Mouse (Mus musculus) heart, embryonic 11.5 days (tissue): ENCODE results near the gene Ints1. TPM values are rescaled to one million over a fixed set of nuclear protein-coding genes. Genes with fewer than 3 reads are reported as not detected.

Source experiments
- ATAC-seq: fragments of 200-750 bp; cut with Nextera tagmentation; replicated peaks from 2 replicates; pipeline ENCODE4 v1.8.0; 2017; ENCODE audit warnings: moderate library complexity; ENCODE audit not compliant: insufficient number of reproducible peaks, low FRiP score, low TSS enrichment
- H3K27ac ChIP-seq: fragments of 300-500 bp; sonication (generic); 2 replicates; pipeline ENCODE4 v1.5.1; 2014; ENCODE audit warnings: mild to moderate bottlenecking, low read depth, low read length
- H3K27me3 ChIP-seq: fragments of 300-500 bp; sonication (generic); 2 replicates; pipeline ENCODE4 v1.6.1; 2014; ENCODE audit warnings: mild to moderate bottlenecking, low read length, mixed read lengths; ENCODE audit not compliant: control insufficient read depth, insufficient read depth
- H3K36me3 ChIP-seq: fragments of 300-500 bp; sonication (generic); 2 replicates; pipeline ENCODE4 v1.6.1; 2014; ENCODE audit warnings: mild to moderate bottlenecking, low read length, moderate library complexity, mixed read lengths; ENCODE audit not compliant: control insufficient read depth, insufficient read depth
- H3K4me1 ChIP-seq: fragments of 300-500 bp; sonication (generic); 2 replicates; pipeline ENCODE4 v1.6.1; 2014; ENCODE audit warnings: low read length; ENCODE audit not compliant: control insufficient read depth, insufficient read depth
- H3K4me2 ChIP-seq: fragments of 300-500 bp; sonication (generic); 2 replicates; pipeline ENCODE4 v1.6.1; 2014; ENCODE audit warnings: mild to moderate bottlenecking, moderate library complexity
- H3K4me3 ChIP-seq: fragments of 300-500 bp; sonication (generic); 2 replicates; pipeline ENCODE4 v1.5.1; 2014; ENCODE audit warnings: low read depth, low read length
- H3K9ac ChIP-seq: fragments of 300-500 bp; sonication (generic); 2 replicates; pipeline ENCODE4 v1.6.1; 2014; ENCODE audit warnings: mild to moderate bottlenecking, low read depth, low read length, moderate library complexity
- H3K9me3 ChIP-seq: fragments of 300-500 bp; sonication (generic); replicated peaks from 2 replicates; pipeline ENCODE4 v1.6.1; 2016; ENCODE audit warnings: low read length; ENCODE audit not compliant: control insufficient read depth
- WGBS: fragments of 180-500 bp; shearing (Covaris S2); extraction: QIAGEN DNeasy Blood & Tissue Kit; methylation state at CpG from one replicate; pipeline ENCODE4 v1.1.7; 2014; ENCODE audit not compliant: insufficient replicate concordance; 5-methylcytosine and 5-hydroxymethylcytosine counted together
- polyA plus RNA-seq: library from polyadenylated mRNA; unstranded; fragments of >200 nt; fragmentation: Nextera tagmentation; extraction: Ambion mirVana; gene quantifications from 2 replicates; pipeline ENCODE4 v1.2.1, GENCODE M21; 2014

Gene Ints1
- polyA plus RNA-seq, result 21.4 and 26.4 TPM in 2 replicates

GRCm38 (mm10) chr5:139775216-139775926 is at the start of gene Ints1:
Gene Ints1 (minus strand): TSS chr5:139775674.
- Histone ChIP-seq H3K9ac (peak within 1 kb of the TSS; percentile 87), H3K4me1 (peaks cover 7% of the 10 kb centered on the region), H3K27ac (peak within 1 kb of the TSS; percentile 15; the same call in 1 of the 2 replicates), H3K4me2 (peak within 1 kb of the TSS; percentile 97), H3K36me3 (peaks cover 22% of the 10 kb centered on the region), H3K9me3 (no peaks in the 10 kb centered on the region), H3K4me3 (peak within 1 kb of the TSS; percentile 98), H3K27me3 (no peaks in the 10 kb centered on the region)
- under 1% methylated on average over 53 of the region's 55 CpGs for WGBS
- peak; percentile 80 for ATAC-seq

DNA sequence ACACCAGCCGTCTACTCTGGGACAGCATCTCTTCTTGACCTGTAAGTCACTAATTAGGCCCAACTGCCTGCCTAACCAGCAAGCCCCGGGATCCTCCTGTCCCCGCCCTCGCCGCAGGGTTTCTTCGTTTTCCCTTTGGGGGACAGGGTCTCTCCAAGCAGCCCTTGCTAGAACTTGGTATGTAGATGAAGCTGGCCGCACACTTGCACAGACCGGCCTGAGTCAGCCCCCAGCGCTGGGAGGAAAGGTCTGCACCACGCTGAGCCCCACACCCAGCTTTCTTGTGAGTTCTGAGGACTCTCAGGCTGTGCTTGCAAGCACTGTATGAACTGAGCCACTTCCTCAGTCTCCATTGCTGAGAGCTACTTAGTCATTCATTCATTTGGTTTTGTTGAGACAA is 49.1 kb upstream of the Ints1 start:
- H3K27me3 ChIP-seq, result no peaks in the 10 kb centered on the region
- H3K9ac ChIP-seq, result no peak overlapping the region
- H3K4me3 ChIP-seq, result no peak overlapping the region
- H3K36me3 ChIP-seq, result peaks cover 13% of the 10 kb centered on the region
- ATAC-seq, result no peak
- H3K4me2 ChIP-seq, result no peak overlapping the region
- H3K4me1 ChIP-seq, result peaks cover 10% of the 10 kb centered on the region
- no peaks in the 10 kb centered on the region for H3K9me3 ChIP-seq
- no peak overlapping the region for H3K27ac ChIP-seq
- 88% methylated on average over 10 of the region's 10 CpGs for WGBS

DNA sequence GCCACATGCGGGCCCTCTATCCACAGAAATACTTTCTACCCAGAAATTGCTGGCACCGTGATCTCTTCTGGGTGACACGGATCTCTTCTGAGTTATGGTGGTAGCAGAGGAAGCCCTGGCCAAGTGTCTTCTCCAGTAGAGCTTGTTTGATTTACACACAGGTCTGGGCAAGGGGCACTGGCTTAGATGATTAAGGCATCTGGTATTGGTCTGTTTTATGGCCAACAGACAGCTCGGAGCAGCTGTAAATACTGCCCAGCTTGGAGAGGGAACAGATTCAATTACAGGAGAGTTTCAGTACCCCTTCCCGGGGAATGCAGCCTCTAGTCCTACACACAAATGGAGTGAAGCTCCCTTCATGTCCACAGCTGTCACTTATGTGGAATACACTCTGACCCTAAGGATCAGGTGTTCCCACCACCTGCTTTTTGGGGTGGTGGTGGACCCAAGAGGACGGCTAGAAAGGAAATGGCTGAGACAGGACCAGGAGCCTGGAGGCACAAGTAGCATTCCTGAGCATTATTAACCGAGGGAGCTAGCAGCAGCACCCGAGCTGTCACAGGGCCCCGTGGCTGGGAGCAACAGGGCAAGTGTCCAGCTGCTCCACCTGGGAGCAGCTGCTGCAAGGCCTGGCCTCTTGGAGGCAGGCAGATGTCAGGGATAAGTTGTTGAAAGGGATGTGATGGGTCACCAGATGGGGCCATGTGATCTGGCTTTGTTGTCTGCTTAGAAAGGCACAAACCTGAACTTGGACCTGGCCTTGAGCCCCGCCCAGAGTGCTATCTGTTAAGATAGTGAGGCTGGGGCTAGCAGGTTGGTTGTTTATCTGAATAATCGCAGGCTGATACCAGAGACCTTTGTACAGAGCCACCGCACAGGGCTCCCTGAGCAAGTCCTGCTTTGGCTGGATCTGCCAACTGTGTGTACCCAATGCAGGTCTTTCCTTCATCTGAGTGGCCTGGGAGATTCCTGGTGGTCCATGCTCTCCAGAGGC is 46.3 kb upstream of the Ints1 start:
- Histone ChIP-seq H3K27me3 (no peaks in the 10 kb centered on the region), H3K9ac (no peak overlapping the region), H3K9me3 (no peaks in the 10 kb centered on the region), H3K4me1 (peaks cover 10% of the 10 kb centered on the region), H3K4me3 (no peak overlapping the region), H3K4me2 (no peak overlapping the region), H3K27ac (no peak overlapping the region), H3K36me3 (peaks cover 13% of the 10 kb centered on the region)
- 72% methylated on average over 12 of the region's 12 CpGs for WGBS
- ATAC-seq, result no peak

GRCm38 (mm10) chr5:139819538-139820181 is 44.2 kb upstream of the Ints1 start, which contains the start of gene Tmem184a:
Gene Tmem184a (minus strand): TSS chr5:139819917.
- Histone ChIP-seq H3K4me1 (no peaks in the 10 kb centered on the region), H3K36me3 (peaks cover 13% of the 10 kb centered on the region), H3K9me3 (no peaks in the 10 kb centered on the region), H3K9ac (no peak within 1 kb of the TSS), H3K4me3 (no peak within 1 kb of the TSS), H3K27me3 (peaks cover 6% of the 10 kb centered on the region; the same call in 1 of the 2 replicates), H3K27ac (no peak within 1 kb of the TSS), H3K4me2 (no peak within 1 kb of the TSS)
- 83% methylated on average over 9 of the region's 9 CpGs for WGBS
- ATAC-seq, result no peak

DNA sequence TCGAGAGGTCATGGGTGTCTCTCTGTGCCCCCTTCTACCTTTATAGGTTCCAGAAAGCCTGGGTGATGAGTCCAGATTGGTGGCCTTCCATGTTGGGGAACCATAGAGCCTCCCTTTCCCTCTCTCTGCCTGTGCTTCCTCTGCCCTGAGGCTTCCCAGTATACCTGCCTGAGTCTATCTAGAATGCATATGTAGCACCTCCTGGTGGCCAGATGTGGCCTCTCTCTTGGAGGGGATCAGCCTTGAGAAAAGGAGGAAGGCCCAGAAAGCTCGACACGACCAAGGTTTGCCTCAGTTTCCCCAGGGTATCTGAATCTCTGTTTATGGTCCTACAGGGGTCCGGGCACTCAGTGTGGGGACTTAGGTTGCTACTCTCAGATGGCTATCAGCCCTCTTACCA is 43.3 kb upstream of the Ints1 start:
- peaks cover 13% of the 10 kb centered on the region for H3K36me3 ChIP-seq
- H3K27ac ChIP-seq, result peak overlapping the region; percentile 35; the same call in 1 of the 2 replicates
- no peaks in the 10 kb centered on the region for H3K4me1 ChIP-seq
- peaks cover 15% of the 10 kb centered on the region for H3K27me3 ChIP-seq
- 0 out of 2 replicates have a peak, but pooled peaks have one; percentile 52 for ATAC-seq
- no peak overlapping the region for H3K4me3 ChIP-seq
- H3K9me3 ChIP-seq, result no peaks in the 10 kb centered on the region
- no peak overlapping the region for H3K4me2 ChIP-seq
- no peak overlapping the region for H3K9ac ChIP-seq
- WGBS, result 38% methylated on average over 4 of the region's 4 CpGs

GRCm38 (mm10) chr5:139818056-139818455 is 42.6 kb upstream of the Ints1 start:
- Histone ChIP-seq H3K9ac (no peak overlapping the region; the same call in 1 of the 2 replicates), H3K4me3 (no peak overlapping the region), H3K27me3 (peaks cover 21% of the 10 kb centered on the region), H3K4me2 (no peak overlapping the region), H3K27ac (peak overlapping the region; percentile 35; the same call in 1 of the 2 replicates), H3K9me3 (no peaks in the 10 kb centered on the region), H3K36me3 (peaks cover 6% of the 10 kb centered on the region; the same call in 1 of the 2 replicates), H3K4me1 (no peaks in the 10 kb centered on the region)
- ATAC-seq, result peak; percentile 60; the same call in 1 of the 2 replicates
- WGBS, result 52% methylated on average over 3 of the region's 3 CpGs

DNA sequence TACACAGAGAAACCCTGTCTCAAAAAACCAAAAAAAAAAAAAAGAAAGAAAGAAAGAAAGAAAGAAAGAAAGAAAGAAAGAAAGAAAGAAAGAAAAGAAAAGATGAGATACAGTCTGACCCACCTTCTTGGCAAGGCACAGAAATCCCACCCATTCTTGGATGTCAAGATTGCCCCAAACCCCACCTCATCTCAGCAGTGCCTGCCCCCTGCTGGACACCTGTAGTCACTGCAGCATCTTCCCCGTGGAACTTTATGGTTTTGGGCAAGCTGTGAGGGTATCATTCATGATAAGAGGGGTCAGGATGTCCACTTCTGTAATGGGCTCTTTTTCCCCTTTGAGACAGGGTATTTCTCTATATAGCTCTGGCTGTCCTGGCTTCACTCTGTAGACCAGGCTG is 41.8 kb upstream of the Ints1 start:
- no peak overlapping the region for H3K27ac ChIP-seq
- 6% methylated on average over 1 of the region's 1 CpGs for WGBS
- no peak overlapping the region for H3K9ac ChIP-seq

GRCm38 (mm10) chr5:139816445-139816844 is 41.0 kb upstream of the Ints1 start:
- Histone ChIP-seq H3K4me1 (peaks cover 6% of the 10 kb centered on the region; the same call in 1 of the 2 replicates), H3K9me3 (no peaks in the 10 kb centered on the region), H3K27me3 (peaks cover 27% of the 10 kb centered on the region), H3K9ac (no peak overlapping the region), H3K27ac (no peak overlapping the region), H3K36me3 (no peaks in the 10 kb centered on the region), H3K4me2 (no peak overlapping the region), H3K4me3 (no peak overlapping the region)
- no peak for ATAC-seq

More for the DNA sequence above, 41.8 kb upstream of the Ints1 start:
- ATAC-seq, result no peak
- H3K36me3 ChIP-seq, result 0 out of 2 replicates have a peak, but pooled peaks cover 4% of the 10 kb centered on the region
- no peaks in the 10 kb centered on the region for H3K4me1 ChIP-seq
- H3K4me2 ChIP-seq, result no peak overlapping the region
- no peaks in the 10 kb centered on the region for H3K9me3 ChIP-seq
- peaks cover 27% of the 10 kb centered on the region for H3K27me3 ChIP-seq
- H3K4me3 ChIP-seq, result no peak overlapping the region
